Mouse (Mus musculus) megakaryocyte, embryonic 14.5 days (primary cell): ENCODE measurements at regions not wholly inside any gene's neighbourhood (a gene's known extent, or its start where the extent isn't known, plus 50 kb on each side); places are given as distances from the start of the nearest gene placed in this dataset.

Source experiments
- H3K27me3 ChIP-seq: replicated peaks from 2 replicates; pipeline ENCODE3; 2012; ENCODE audit warnings: inconsistent platforms
- H3K36me3 ChIP-seq: replicated peaks from 2 replicates; pipeline ENCODE3; 2012; ENCODE audit warnings: low read length, inconsistent platforms, mixed read lengths
- H3K4me1 ChIP-seq: 2 replicates; pipeline ENCODE4 v1.6.1; 2012; ENCODE audit warnings: inconsistent platforms
- H3K4me3 ChIP-seq: replicated peaks from 2 replicates; pipeline ENCODE3; 2012; ENCODE audit warnings: moderate library complexity, mild to moderate bottlenecking, inconsistent platforms
- H3K9me3 ChIP-seq: 2 replicates; pipeline ENCODE4 v1.6.1; 2012; ENCODE audit warnings: inconsistent platforms
- FLI1 ChIP-seq: IDR thresholded peaks from 2 replicates; pipeline ENCODE4 v1.6.1; 2012; ENCODE audit warnings: low read length, inconsistent platforms, mixed read lengths
- GATA1 ChIP-seq: IDR thresholded peaks from 3 replicates; pipeline ENCODE4 v1.6.1; 2012; ENCODE audit warnings: mixed read lengths, low read length, inconsistent platforms, borderline replicate concordance

DNA sequence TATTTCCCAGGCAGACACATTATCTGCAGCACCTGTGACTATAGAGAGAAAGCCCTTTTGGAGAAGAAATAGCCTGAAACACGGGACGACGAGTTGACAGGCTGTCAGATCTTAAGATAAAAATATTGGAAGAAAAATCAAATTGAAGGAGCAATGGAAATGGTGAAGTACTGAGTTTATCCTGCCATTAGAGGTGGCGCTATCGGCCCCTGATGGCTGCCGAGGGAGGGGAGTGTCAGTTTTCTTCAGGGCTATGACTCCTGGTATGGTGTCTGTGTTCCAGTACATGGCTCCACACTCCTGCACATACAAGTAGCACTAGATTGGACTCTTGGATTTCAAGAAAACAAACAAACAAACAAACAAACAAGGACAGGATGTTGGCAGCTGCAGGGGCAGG is 112.1 kb upstream of the Atxn1 start:
- H3K36me3 ChIP-seq: no peaks in the 10 kb centered on the region
- H3K4me3 ChIP-seq: no peak overlapping the region
- TF ChIP-seq FLI1: no peak
- no peak for TF ChIP-seq GATA1
- peaks cover 11% of the 10 kb centered on the region for H3K4me1 ChIP-seq
- H3K9me3 ChIP-seq: peaks cover 22% of the 10 kb centered on the region
- H3K27me3 ChIP-seq: no peaks in the 10 kb centered on the region

GRCm38 (mm10) chr13:46071670-46072069 is 106.9 kb upstream of the Atxn1 start:
- Histone ChIP-seq H3K4me1 (no peaks in the 10 kb centered on the region), H3K4me3 (no peak overlapping the region), H3K27me3 (peaks cover 3% of the 10 kb centered on the region), H3K9me3 (peaks cover 32% of the 10 kb centered on the region), H3K36me3 (no peaks in the 10 kb centered on the region)
- TF ChIP-seq FLI1: no peak
- no peak for TF ChIP-seq GATA1

DNA sequence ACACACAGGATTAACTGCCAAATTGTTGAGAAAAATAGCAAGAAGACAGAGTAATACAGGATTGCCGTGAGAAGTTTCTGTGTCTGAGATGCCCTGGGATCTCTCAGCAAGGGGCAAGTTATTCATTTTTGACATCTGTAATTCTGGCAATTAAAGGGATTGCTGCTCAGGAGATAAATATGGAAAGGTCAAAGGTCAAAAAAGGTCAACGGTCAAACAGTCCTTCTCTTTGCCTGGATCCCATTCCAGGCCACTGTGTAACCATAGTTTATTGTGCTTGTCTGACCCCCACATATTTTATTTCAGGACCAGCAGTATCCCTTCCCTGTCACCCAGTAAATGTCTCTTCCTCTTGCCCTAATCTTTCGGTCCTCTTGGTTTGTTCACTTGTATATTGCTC is 104.8 kb upstream of the Atxn1 start:
- Histone ChIP-seq H3K36me3 (no peaks in the 10 kb centered on the region), H3K9me3 (peaks cover 36% of the 10 kb centered on the region), H3K27me3 (peaks cover 3% of the 10 kb centered on the region), H3K4me3 (no peak overlapping the region), H3K4me1 (no peaks in the 10 kb centered on the region)
- TF ChIP-seq FLI1: no peak
- no peak for TF ChIP-seq GATA1

DNA sequence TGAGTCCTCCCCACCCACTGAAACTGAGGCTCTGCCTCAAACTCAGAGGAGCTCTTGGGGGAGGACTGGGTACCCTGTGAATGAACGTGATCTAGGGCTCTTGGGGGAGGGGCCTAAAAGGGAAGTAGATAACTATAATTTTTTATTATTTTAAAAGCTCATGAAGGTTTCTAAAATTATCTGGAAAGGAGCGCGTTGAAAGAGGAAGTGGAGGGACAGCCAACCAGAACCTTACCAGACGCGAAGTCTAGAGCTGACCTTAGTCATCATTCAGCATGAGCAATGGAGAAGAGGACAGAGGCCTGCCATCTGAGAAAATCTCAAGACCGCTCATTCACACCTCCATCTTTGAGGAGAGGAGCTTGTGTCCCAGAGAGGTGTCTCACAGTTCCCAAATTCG is 98.0 kb upstream of the Atxn1 start:
- no peak for TF ChIP-seq FLI1
- no peak for TF ChIP-seq GATA1
- peaks cover 8% of the 10 kb centered on the region for H3K9me3 ChIP-seq

DNA sequence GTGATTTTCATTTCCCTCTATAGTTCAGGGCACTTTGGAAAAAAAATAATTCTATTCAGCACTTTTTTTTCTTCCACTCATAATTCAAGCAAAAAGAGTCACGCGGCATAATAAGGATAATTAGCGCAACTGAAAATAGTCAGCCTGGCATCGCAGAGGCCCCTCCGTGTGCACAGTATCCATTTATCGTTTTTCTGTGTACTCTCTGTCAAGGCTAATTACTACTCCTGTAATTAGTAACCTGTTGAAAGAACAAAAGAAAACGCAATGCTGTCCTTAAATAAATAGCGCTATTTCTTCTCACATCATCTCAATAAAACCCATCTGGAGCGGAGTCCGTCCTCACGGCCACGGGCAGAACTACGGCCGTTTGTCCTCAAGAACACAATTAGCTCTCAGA is 95.1 kb upstream of the Atxn1 start:
- peaks cover 22% of the 10 kb centered on the region for H3K4me1 ChIP-seq
- peaks cover 20% of the 10 kb centered on the region for H3K27me3 ChIP-seq
- no peaks in the 10 kb centered on the region for H3K9me3 ChIP-seq
- no peak overlapping the region for H3K4me3 ChIP-seq
- TF ChIP-seq FLI1 (no peak), GATA1 (no peak)
- no peaks in the 10 kb centered on the region for H3K36me3 ChIP-seq

More for the DNA sequence above, 98.0 kb upstream of the Atxn1 start:
- Histone ChIP-seq H3K36me3 (no peaks in the 10 kb centered on the region), H3K4me1 (peaks cover 20% of the 10 kb centered on the region), H3K27me3 (peaks cover 11% of the 10 kb centered on the region), H3K4me3 (no peak overlapping the region)

- peaks cover 21% of the 10 kb centered on the region for H3K27me3 ChIP-seq
- no peak for TF ChIP-seq FLI1
- no peak for TF ChIP-seq GATA1
- peaks cover 22% of the 10 kb centered on the region for H3K4me1 ChIP-seq
- no peaks in the 10 kb centered on the region for H3K36me3 ChIP-seq
- H3K9me3 ChIP-seq: no peaks in the 10 kb centered on the region
- peak overlapping the region; percentile 34 for H3K4me3 ChIP-seq
These were observed 94.1 kb upstream of the Atxn1 start for GRCm38 (mm10) chr13:46058862-46059261.

GRCm38 (mm10) chr13:46058341-46058740 is 93.5 kb upstream of the Atxn1 start:
- TF ChIP-seq FLI1: no peak
- TF ChIP-seq GATA1: no peak
- H3K9me3 ChIP-seq: no peaks in the 10 kb centered on the region
- peaks cover 21% of the 10 kb centered on the region for H3K27me3 ChIP-seq
- peaks cover 23% of the 10 kb centered on the region for H3K4me1 ChIP-seq
- no peak overlapping the region for H3K4me3 ChIP-seq
- no peaks in the 10 kb centered on the region for H3K36me3 ChIP-seq

GRCm38 (mm10) chr13:46055410-46055809 is 90.6 kb upstream of the Atxn1 start:
- H3K27me3 ChIP-seq: peaks cover 20% of the 10 kb centered on the region
- no peaks in the 10 kb centered on the region for H3K9me3 ChIP-seq
- H3K4me3 ChIP-seq: no peak overlapping the region
- peaks cover 23% of the 10 kb centered on the region for H3K4me1 ChIP-seq
- TF ChIP-seq FLI1 (no peak), GATA1 (no peak)
- no peaks in the 10 kb centered on the region for H3K36me3 ChIP-seq

DNA sequence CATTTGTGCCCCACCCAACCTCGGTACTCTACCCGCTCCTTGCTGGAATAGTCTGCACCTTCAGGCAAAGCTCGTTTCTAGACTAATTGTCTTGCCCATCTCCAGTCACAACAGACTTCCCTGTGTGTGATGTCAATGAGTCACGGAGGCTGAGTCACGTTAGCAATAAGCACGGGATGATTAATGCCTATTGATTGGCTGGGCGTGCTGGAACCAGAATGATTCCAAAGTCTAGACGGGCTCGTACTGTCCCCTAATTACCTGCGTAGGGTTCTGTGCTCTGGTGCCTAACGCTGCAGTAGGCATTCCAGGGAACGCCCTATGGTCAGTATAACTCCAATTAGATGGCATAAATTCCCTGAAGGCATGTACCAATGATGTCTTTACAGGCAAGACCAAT is 78.8 kb upstream of the Atxn1 start:
- H3K36me3 ChIP-seq: no peaks in the 10 kb centered on the region
- H3K27me3 ChIP-seq: peaks cover 12% of the 10 kb centered on the region
- H3K4me1 ChIP-seq: peaks cover 23% of the 10 kb centered on the region
- peak overlapping the region; percentile 86 for H3K4me3 ChIP-seq
- no peaks in the 10 kb centered on the region for H3K9me3 ChIP-seq
- TF ChIP-seq FLI1 (no peak), GATA1 (no peak)

DNA sequence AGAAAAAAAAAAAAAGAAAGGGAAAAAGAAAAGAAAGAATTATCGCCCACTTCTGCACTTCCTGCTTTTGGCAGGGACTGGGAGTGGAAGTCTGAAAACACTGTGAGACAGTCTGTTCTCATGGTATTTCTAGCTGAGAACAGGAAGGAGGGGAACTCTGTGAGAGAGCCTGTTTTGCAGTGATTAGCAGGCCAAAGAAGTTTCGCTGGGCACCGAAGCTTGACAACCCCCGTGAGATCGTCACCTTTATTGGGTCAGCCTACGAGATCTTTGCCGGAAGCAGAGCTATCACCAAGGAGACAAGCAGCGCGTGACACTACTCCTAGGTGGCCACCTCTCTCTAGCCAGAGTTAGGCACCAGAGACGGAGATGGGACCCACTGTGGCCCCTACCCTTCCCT is 78.2 kb upstream of the Atxn1 start:
- H3K9me3 ChIP-seq: no peaks in the 10 kb centered on the region
- peak overlapping the region; percentile 86 for H3K4me3 ChIP-seq
- TF ChIP-seq FLI1: no peak
- no peak for TF ChIP-seq GATA1
- peaks cover 23% of the 10 kb centered on the region for H3K4me1 ChIP-seq
- no peaks in the 10 kb centered on the region for H3K36me3 ChIP-seq
- peaks cover 15% of the 10 kb centered on the region for H3K27me3 ChIP-seq

DNA sequence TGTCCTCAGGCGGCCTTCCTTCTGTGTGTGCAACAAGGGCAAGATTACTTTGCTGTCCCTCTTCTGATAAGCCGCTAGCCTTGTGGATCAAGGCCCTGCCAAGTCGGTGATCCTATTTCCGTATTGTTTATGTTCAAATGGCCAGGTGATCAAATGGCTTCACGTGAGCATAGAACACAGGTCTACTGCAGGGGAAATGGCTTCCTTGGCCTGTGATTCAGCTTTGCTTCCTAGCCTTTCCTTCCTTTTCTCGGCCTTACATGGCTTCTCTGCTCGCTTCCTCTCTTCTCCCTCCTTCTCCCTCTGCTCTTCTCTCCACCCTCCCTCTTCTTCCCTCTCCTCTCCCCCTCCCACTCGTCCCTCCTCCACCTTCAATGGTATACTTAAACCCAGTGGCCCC is 77.4 kb upstream of the Atxn1 start:
- H3K4me3 ChIP-seq: peak overlapping the region; percentile 56
- no peak for TF ChIP-seq FLI1
- no peaks in the 10 kb centered on the region for H3K9me3 ChIP-seq

DNA sequence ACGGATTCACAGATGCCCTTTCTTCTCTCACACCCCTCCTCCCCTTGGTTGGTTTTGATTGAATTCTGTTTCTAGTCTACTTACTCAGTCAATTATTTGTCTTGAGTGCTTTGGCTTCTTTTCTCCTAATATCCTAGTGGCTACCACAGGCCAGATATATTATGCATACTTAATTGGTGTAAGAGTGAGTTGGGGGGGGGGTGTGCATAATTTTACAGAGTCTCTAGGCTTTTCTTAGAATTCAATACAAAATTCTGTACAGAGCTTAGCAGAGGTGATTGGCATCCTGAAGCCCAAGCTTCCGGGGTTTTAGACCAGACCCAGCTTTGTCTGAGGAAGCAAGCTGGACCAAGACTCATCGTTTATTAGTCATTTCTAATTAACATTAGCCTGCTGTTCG is 76.7 kb upstream of the Atxn1 start:
- H3K27me3 ChIP-seq: peaks cover 17% of the 10 kb centered on the region
- H3K36me3 ChIP-seq: no peaks in the 10 kb centered on the region
- TF ChIP-seq FLI1: no peak
- TF ChIP-seq GATA1: no peak
- no peaks in the 10 kb centered on the region for H3K9me3 ChIP-seq
- peaks cover 23% of the 10 kb centered on the region for H3K4me1 ChIP-seq
- H3K4me3 ChIP-seq: no peak overlapping the region

More for the DNA sequence above, 77.4 kb upstream of the Atxn1 start:
- H3K36me3 ChIP-seq: no peaks in the 10 kb centered on the region
- H3K4me1 ChIP-seq: peaks cover 23% of the 10 kb centered on the region
- H3K27me3 ChIP-seq: peaks cover 17% of the 10 kb centered on the region
